Mouse (Mus musculus) liver, adult 2 months (tissue): ENCODE data around the gene Spg11.

ENCODE experiments used
- CTCF ChIP-seq: fragments of 200-500 bp; IDR thresholded peaks from 2 replicates; pipeline ENCODE4 v1.5.1; 2011; ENCODE audit warnings: low read depth, low read length, control low read depth
- POLR2A ChIP-seq: fragments of 200-500 bp; IDR thresholded peaks from 2 replicates; pipeline ENCODE4 v1.6.1; 2011; ENCODE audit warnings: low read length, control low read depth; ENCODE audit not compliant: insufficient read depth; ENCODE audit errors: extremely low read depth

GRCm38 (mm10) chr2:122069144-122069912, 48.9 kb downstream of the Spg11 start:
- TF ChIP-seq CTCF (no peak), POLR2A (no peak)
